Mouse (Mus musculus): Measurements from ENCODE around the gene Nbr1. TPM values are rescaled to one million over a fixed set of nuclear protein-coding genes. Genes with fewer than 3 reads are reported as not detected.

Gene Nbr1
- total and polyA plus RNA-seq, 3 experiments = 38.6 to 52.3 TPM; not detected in 1

- Histone ChIP-seq H3K36me3 (ENCODE audit: control insufficient read depth in 1 of 2, insufficient read depth in 2 of 2, low read length in 2 of 2) (peaks cover 0 to 8% of the 10 kb centered on the region in 2 experiments; a peak in 2 of 4 replicates), H3K27me3 (ENCODE audit: control insufficient read depth in 1 of 2, insufficient read depth in 2 of 2, low read length in 2 of 2) (no peaks in the 10 kb centered on the region), H3K79me2 (ENCODE audit: control insufficient read depth, insufficient read depth, low read length, poor library complexity) (no peaks in the 10 kb centered on the region), H3K27ac (ENCODE audit: control insufficient read depth, low read depth, low read length) (no peak overlapping the region), H3K9ac (ENCODE audit: control insufficient read depth, low read depth, low read length, poor library complexity, severe bottlenecking) (no peak overlapping the region), H3K4me3 (ENCODE audit: control insufficient read depth in 1 of 2, insufficient read depth in 1 of 2, low read depth in 2 of 2, low read length in 2 of 2) (no peak overlapping the region), H3K4me1 (ENCODE audit: control insufficient read depth in 1 of 2, insufficient read depth in 2 of 2, low read length in 2 of 2) (peaks cover 3 to 10% of the 10 kb centered on the region in 2 experiments), H3K9me3 (replicated peaks; ENCODE audit: insufficient read depth, low read length) (no peaks in the 10 kb centered on the region)
- TF ChIP-seq MYB (IDR thresholded peaks at IDR 0.05; ENCODE audit: low read depth, low read length) (no peak), CTCF (IDR thresholded peaks at IDR 0.05 in 2 of 3, conservative IDR thresholded peaks at IDR 0.05 in 1 of 3; ENCODE audit: control insufficient read depth in 1 of 3, insufficient read depth in 1 of 3, low read depth in 2 of 3, low read length in 3 of 3, poor library complexity in 1 of 3, severe bottlenecking in 1 of 3) (no peak), POLR2AphosphoS2 (IDR thresholded peaks at IDR 0.05; ENCODE audit: low read length) (no peak), GABPA (IDR thresholded peaks at IDR 0.05; ENCODE audit: low read depth, low read length) (no peak)
- no peak for DNase-seq (ENCODE audit: low read depth, low spot score)
These were observed 33.9 kb downstream of the Nbr1 start for GRCm38 (mm10) chr11:101585805-101586204.

- H3K9ac ChIP-seq (ENCODE audit: control insufficient read depth, low read depth, low read length, poor library complexity, severe bottlenecking) = no peak overlapping the region
- no peak overlapping the region for H3K4me3 ChIP-seq (ENCODE audit: control insufficient read depth in 1 of 2, insufficient read depth in 1 of 2, low read depth in 2 of 2, low read length in 2 of 2)
- H3K36me3 ChIP-seq (ENCODE audit: control insufficient read depth in 1 of 2, insufficient read depth in 2 of 2, low read length in 2 of 2) = peaks cover 0 to 3% of the 10 kb centered on the region in 2 experiments; a peak in 2 of 4 replicates
- H3K27ac ChIP-seq (ENCODE audit: control insufficient read depth, low read depth, low read length) = no peak overlapping the region
- no peaks in the 10 kb centered on the region for H3K79me2 ChIP-seq (ENCODE audit: control insufficient read depth, insufficient read depth, low read length, poor library complexity)
- no peak for TF ChIP-seq POLR2AphosphoS5 (IDR thresholded peaks at IDR 0.05; ENCODE audit: borderline replicate concordance, low read depth, low read length)
- no peak for TF ChIP-seq BHLHE40 (IDR thresholded peaks at IDR 0.05; ENCODE audit: borderline replicate concordance, low read depth, low read length)
- TF ChIP-seq GATA1 (IDR thresholded peaks at IDR 0.05; ENCODE audit: low read depth, low read length) = no peak
- no peak for TF ChIP-seq MXI1 (IDR thresholded peaks at IDR 0.05; ENCODE audit: low read depth, low read length)
- TF ChIP-seq RAD21 (IDR thresholded peaks at IDR 0.05; ENCODE audit: low read depth, low read length) = no peak
- no peak for TF ChIP-seq ZKSCAN1 (IDR thresholded peaks at IDR 0.05; ENCODE audit: low read depth, low read length)
- no peak for TF ChIP-seq CHD1 (IDR thresholded peaks at IDR 0.05; ENCODE audit: low read depth, low read length)
- TF ChIP-seq ZNF384 (IDR thresholded peaks at IDR 0.05; ENCODE audit: low read depth, low read length) = no peak
- TF ChIP-seq TCF12 (IDR thresholded peaks at IDR 0.05; ENCODE audit: low read depth, low read length) = no peak
- TF ChIP-seq UBTF (IDR thresholded peaks at IDR 0.05; ENCODE audit: borderline replicate concordance, insufficient read depth, low read depth, low read length) = no peak
- TF ChIP-seq RCOR1 (IDR thresholded peaks at IDR 0.05; ENCODE audit: low read depth, low read length) = no peak
- no peak for TF ChIP-seq SIN3A (IDR thresholded peaks at IDR 0.05; ENCODE audit: low read length)
- no peak for TF ChIP-seq USF2 (IDR thresholded peaks at IDR 0.05; ENCODE audit: borderline replicate concordance in 1 of 2, insufficient read depth in 1 of 2, low read depth in 1 of 2, low read length in 2 of 2)
- TF ChIP-seq TAL1 (IDR thresholded peaks at IDR 0.05; ENCODE audit: low read length) = no peak
- TF ChIP-seq TBP (IDR thresholded peaks at IDR 0.05; ENCODE audit: low read depth, low read length) = no peak
- no peak for TF ChIP-seq ETS1 (IDR thresholded peaks at IDR 0.05; ENCODE audit: low read depth, low read length)
- no peak for TF ChIP-seq USF1 (IDR thresholded peaks at IDR 0.05; ENCODE audit: low read depth, low read length)
- no peak for TF ChIP-seq SMC3 (IDR thresholded peaks at IDR 0.05; ENCODE audit: low read depth, low read length)
- H3K4me1 ChIP-seq (ENCODE audit: control insufficient read depth in 1 of 2, insufficient read depth in 2 of 2, low read length in 2 of 2) = peaks cover 0 to 6% of the 10 kb centered on the region in 2 experiments; a peak in 3 of 4 replicates
- no peak for DNase-seq (ENCODE audit: low read depth, low spot score)
- no peaks in the 10 kb centered on the region for H3K9me3 ChIP-seq (replicated peaks; ENCODE audit: insufficient read depth, low read length)
- H3K27me3 ChIP-seq (ENCODE audit: control insufficient read depth in 1 of 2, insufficient read depth in 2 of 2, low read length in 2 of 2) = no peaks in the 10 kb centered on the region
These were observed 35.7 kb downstream of the Nbr1 start for GRCm38 (mm10) chr11:101587676-101588075.
